Mouse (Mus musculus) myocyte (in vitro differentiated cells): ENCODE data around the gene Arl4d.

Experiments
- POLR2A ChIP-seq: IDR thresholded peaks from one replicate; pipeline ENCODE4 v1.6.1; 2011; ENCODE audit warnings: low read depth, mild to moderate bottlenecking, control low read depth, moderate library complexity; ENCODE audit not compliant: insufficient read length
- TCF3 ChIP-seq: IDR thresholded peaks from one replicate; pipeline ENCODE4 v1.6.1; 2011; ENCODE audit warnings: low read depth, control low read depth; ENCODE audit not compliant: insufficient read length

- TF ChIP-seq POLR2A (no peak), TCF3 (no peak)
Observed at GRCm38 (mm10) chr11:101697156-101697861, 32.0 kb downstream of the Arl4d start.
